Comparison of ENCODE assay signal across 28 mouse cellular contexts in the genomic region with DNA sequence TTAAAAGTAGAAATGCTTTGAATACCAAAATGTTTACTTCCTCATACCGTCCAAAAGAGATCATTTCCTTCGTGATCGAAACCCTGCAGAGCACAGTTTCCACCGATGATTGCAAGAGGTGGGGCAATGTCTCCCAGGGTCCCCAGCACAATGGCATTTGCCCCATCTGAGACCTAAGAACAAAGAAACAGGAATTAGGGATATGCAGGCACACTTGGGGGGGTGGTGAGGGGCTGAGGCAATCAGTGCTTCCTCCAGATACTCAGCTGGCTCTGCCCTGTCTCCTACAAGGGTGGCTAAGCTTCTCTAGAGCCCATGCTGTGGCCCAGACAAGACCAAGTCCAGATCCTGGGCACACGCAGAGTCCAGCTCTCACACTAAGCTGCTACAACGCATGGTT. TPM values are rescaled to one million over a fixed set of nuclear protein-coding genes. Genes with fewer than 3 reads are reported as not detected.
"Had no signal": no experiment of that assay in that cellular context is flagged by ENCODE, and none has a peak within 500 bp of the region (broad histone marks: within the 10 kb centered on the region; RNA-seq: fewer than 3 reads in every experiment).

No protein-coding gene starts in this region.

- H3K4me2 ChIP-seq: limb, embryonic 12.5 days; liver, embryonic 12.5 days; liver, embryonic 15.5 days; lung, embryonic 15.5 days; midbrain, embryonic 12.5 days; midbrain, embryonic 15.5 days; neural tube, embryonic 12.5 days; neural tube, embryonic 15.5 days had no signal

- H3K9me3 ChIP-seq: limb, embryonic 12.5 days; liver, embryonic 12.5 days; liver, embryonic 15.5 days; lung, embryonic 15.5 days; midbrain, embryonic 12.5 days; midbrain, embryonic 15.5 days; neural tube, embryonic 12.5 days; neural tube, embryonic 15.5 days had no signal

- H3K4me1 ChIP-seq: limb, embryonic 12.5 days; liver, embryonic 12.5 days; liver, embryonic 15.5 days; lung, embryonic 15.5 days; midbrain, embryonic 12.5 days; midbrain, embryonic 15.5 days; neural tube, embryonic 12.5 days; neural tube, embryonic 15.5 days had no signal

- H3K4me3 ChIP-seq: left cerebral cortex, adult 2 months; limb, embryonic 12.5 days; liver, embryonic 12.5 days; liver, embryonic 15.5 days; lung, embryonic 15.5 days; midbrain, embryonic 12.5 days; midbrain, embryonic 15.5 days; neural tube, embryonic 12.5 days; neural tube, embryonic 15.5 days had no signal

- ATAC-seq: liver, embryonic 12.5 days; midbrain, embryonic 15.5 days had no signal

- H3K27ac ChIP-seq: kidney, postnatal 0 days; left cerebral cortex, adult 2 months; limb, embryonic 12.5 days; liver, embryonic 12.5 days; liver, embryonic 15.5 days; lung, embryonic 15.5 days; midbrain, embryonic 12.5 days; midbrain, embryonic 15.5 days; neural tube, embryonic 12.5 days; neural tube, embryonic 15.5 days; stomach, postnatal 0 days had no signal

- H3K9ac ChIP-seq: limb, embryonic 12.5 days; liver, embryonic 12.5 days; liver, embryonic 15.5 days; lung, embryonic 15.5 days; midbrain, embryonic 12.5 days; midbrain, embryonic 15.5 days; neural tube, embryonic 12.5 days; neural tube, embryonic 15.5 days had no signal

- H3K27me3 ChIP-seq: limb, embryonic 12.5 days; liver, embryonic 12.5 days; liver, embryonic 15.5 days; lung, embryonic 15.5 days; midbrain, embryonic 12.5 days; midbrain, embryonic 15.5 days; neural tube, embryonic 12.5 days; neural tube, embryonic 15.5 days had no signal

- DNase-seq: kidney, adult 18-20 months; kidney, postnatal 25 days; layer of hippocampus, postnatal 36 days; liver; lung, adult 18-20 months; lung, postnatal 10 days; lung, postnatal 36 days; right cerebral cortex, adult 18-20 months; right cerebral cortex, postnatal 14 days; right cerebral cortex, postnatal 4 days; thymus, postnatal 25 days had no signal

- H3K36me3 ChIP-seq: liver, embryonic 12.5 days; liver, embryonic 15.5 days had no signal

RNA-seq across cellular contexts. Expression of a gene that starts 47.3 kb away (rescaled TPM):
- total RNA-seq: layer of hippocampus, adult 8-10 months; layer of hippocampus, postnatal 10 days; layer of hippocampus, postnatal 36 days; left cerebral cortex, adult 2 months; left cerebral cortex, postnatal 10 days; left cerebral cortex, postnatal 36 days had no signal
- polyA plus RNA-seq: kidney, embryonic 14.5 days; kidney, postnatal 0 days; limb, embryonic 12.5 days; liver, embryonic 12.5 days; lung, embryonic 15.5 days; midbrain, embryonic 12.5 days; midbrain, embryonic 15.5 days; neural tube, embryonic 12.5 days; neural tube, embryonic 15.5 days; stomach, embryonic 14.5 days had no signal
